Mouse (Mus musculus) ES-E14 (cell line): ENCODE data around the gene Pdxp.

ENCODE experiments used
- CHD2 ChIP-seq: IDR thresholded peaks from 2 replicates; pipeline ENCODE4 v1.6.1; 2014; ENCODE audit warnings: mild to moderate bottlenecking, low read depth, low read length, inconsistent platforms
- HCFC1 ChIP-seq: IDR thresholded peaks from 2 replicates; pipeline ENCODE4 v1.6.1; 2012; ENCODE audit warnings: low read length, inconsistent platforms, borderline replicate concordance; ENCODE audit not compliant: insufficient read depth
- MAFK ChIP-seq: IDR thresholded peaks from 2 replicates; pipeline ENCODE4 v1.6.1; 2014; ENCODE audit warnings: mild to moderate bottlenecking, low read depth, low read length, inconsistent platforms; ENCODE audit not compliant: insufficient read depth
- ZC3H11A ChIP-seq: IDR thresholded peaks from 2 replicates; pipeline ENCODE4 v1.6.1; 2012; ENCODE audit warnings: low read depth, mild to moderate bottlenecking, inconsistent platforms, low read length, borderline replicate concordance
- ZNF384 ChIP-seq: IDR thresholded peaks from 2 replicates; pipeline ENCODE4 v1.6.1; 2012; ENCODE audit warnings: low read depth, low read length, inconsistent platforms

- TF ChIP-seq ZNF384 (no peak), MAFK (no peak), HCFC1 (no peak), CHD2 (no peak), ZC3H11A (no peak)
These were observed 24.3 kb upstream of the Pdxp start for GRCm38 (mm10) chr15:78889401-78889853.
